Mouse (Mus musculus) E14TG2a.4 (cell line): Measurements from ENCODE around the gene Cab39.

Experiments used
- H3K27me3 ChIP-seq: 2 replicates; pipeline ENCODE4 v1.6.1; 2014; ENCODE audit warnings: low read length, control low read depth; ENCODE audit not compliant: insufficient read depth
- H3K36me3 ChIP-seq: 2 replicates; pipeline ENCODE4 v1.6.1; 2014; ENCODE audit warnings: low read length, control low read depth; ENCODE audit not compliant: insufficient read depth
- H3K4me1 ChIP-seq: replicated peaks from 2 replicates; pipeline ENCODE4 v1.6.1; 2014; ENCODE audit warnings: low read depth, low read length, control low read depth
- H3K4me3 ChIP-seq: replicated peaks from 2 replicates; pipeline ENCODE4 v1.5.1; 2014; ENCODE audit warnings: mild to moderate bottlenecking, low read length
- H3K9me3 ChIP-seq: 2 replicates; pipeline ENCODE4 v1.6.1; 2014; ENCODE audit warnings: low read length, control low read depth
- CTCF ChIP-seq: conservative IDR thresholded peaks from 2 replicates; pipeline ENCODE4 v1.5.1; 2014; ENCODE audit warnings: low read length
- NANOG ChIP-seq: IDR thresholded peaks from 2 replicates; pipeline ENCODE4 v1.6.1; 2014; ENCODE audit warnings: borderline replicate concordance, low read length, mixed read lengths
- POU5F1 ChIP-seq: IDR thresholded peaks from 2 replicates; pipeline ENCODE4 v1.6.1; 2014; ENCODE audit warnings: low read length, borderline replicate concordance

Gene Cab39

DNA sequence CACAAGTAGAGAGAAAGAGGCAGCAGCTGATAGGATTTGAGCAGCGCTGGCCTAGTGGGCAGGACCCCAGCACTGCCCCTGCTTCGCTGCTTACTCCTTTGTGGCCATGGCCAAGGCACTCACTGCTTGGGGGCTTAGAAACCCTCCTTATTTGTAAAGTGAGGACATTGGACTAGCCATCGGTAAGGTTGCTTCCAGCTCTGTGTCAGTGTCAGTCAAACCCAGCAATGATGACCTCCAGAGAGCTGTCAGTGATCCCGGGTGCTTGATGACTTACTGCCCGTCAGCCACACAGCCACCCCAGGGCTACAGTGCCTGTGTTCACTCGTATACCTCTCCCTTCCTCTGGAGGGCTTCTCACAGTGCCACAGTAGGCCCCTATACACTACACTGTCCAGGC is 51.7 kb downstream of the Cab39 start:
- Histone ChIP-seq H3K36me3 (peaks cover 88% of the 10 kb centered on the region), H3K9me3 (no peaks in the 10 kb centered on the region), H3K4me1 (no peaks in the 10 kb centered on the region), H3K4me3 (no peak overlapping the region), H3K27me3 (no peaks in the 10 kb centered on the region)
- TF ChIP-seq POU5F1: no peak
- TF ChIP-seq NANOG: no peak
- TF ChIP-seq CTCF: no peak

GRCm38 (mm10) chr1:85845476-85845875 is 52.2 kb downstream of the Cab39 start:
- TF ChIP-seq CTCF (no peak), NANOG (no peak), POU5F1 (no peak)
- H3K4me1 ChIP-seq: no peaks in the 10 kb centered on the region
- H3K4me3 ChIP-seq: no peak overlapping the region
- no peaks in the 10 kb centered on the region for H3K27me3 ChIP-seq
- H3K9me3 ChIP-seq: no peaks in the 10 kb centered on the region
- peaks cover 90% of the 10 kb centered on the region for H3K36me3 ChIP-seq

- H3K36me3 ChIP-seq: peaks cover 82% of the 10 kb centered on the region
- peaks cover 13% of the 10 kb centered on the region for H3K4me1 ChIP-seq
- no peaks in the 10 kb centered on the region for H3K27me3 ChIP-seq
- TF ChIP-seq NANOG: no peak
- TF ChIP-seq CTCF: no peak
- no peak overlapping the region for H3K4me3 ChIP-seq
- no peaks in the 10 kb centered on the region for H3K9me3 ChIP-seq
Observed at GRCm38 (mm10) chr1:85849016-85849415, 55.8 kb downstream of the Cab39 start.

DNA sequence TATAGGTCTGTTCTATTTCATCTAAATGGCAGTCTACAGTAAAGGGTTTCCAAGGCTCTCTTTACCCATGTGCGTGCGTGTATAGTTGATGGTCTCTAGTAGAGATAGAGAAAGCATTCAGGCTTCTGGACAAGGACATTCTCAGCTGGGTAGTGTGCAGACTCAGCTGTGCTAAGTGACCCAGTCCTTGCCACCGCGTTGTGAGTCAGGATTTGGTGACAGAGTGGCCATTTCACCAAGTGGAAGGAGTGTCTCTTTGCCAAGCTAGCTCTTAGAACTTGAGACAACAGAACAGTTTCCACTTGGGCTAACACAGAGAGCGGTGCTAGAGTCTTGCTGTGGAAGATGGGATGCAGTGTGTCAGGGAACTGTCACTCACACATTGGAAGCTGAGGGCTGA is 57.6 kb downstream of the Cab39 start:
- Histone ChIP-seq H3K27me3 (no peaks in the 10 kb centered on the region), H3K36me3 (peaks cover 71% of the 10 kb centered on the region), H3K4me1 (peaks cover 13% of the 10 kb centered on the region), H3K4me3 (no peak overlapping the region), H3K9me3 (no peaks in the 10 kb centered on the region)
- TF ChIP-seq POU5F1 (no peak), CTCF (no peak), NANOG (no peak)

DNA sequence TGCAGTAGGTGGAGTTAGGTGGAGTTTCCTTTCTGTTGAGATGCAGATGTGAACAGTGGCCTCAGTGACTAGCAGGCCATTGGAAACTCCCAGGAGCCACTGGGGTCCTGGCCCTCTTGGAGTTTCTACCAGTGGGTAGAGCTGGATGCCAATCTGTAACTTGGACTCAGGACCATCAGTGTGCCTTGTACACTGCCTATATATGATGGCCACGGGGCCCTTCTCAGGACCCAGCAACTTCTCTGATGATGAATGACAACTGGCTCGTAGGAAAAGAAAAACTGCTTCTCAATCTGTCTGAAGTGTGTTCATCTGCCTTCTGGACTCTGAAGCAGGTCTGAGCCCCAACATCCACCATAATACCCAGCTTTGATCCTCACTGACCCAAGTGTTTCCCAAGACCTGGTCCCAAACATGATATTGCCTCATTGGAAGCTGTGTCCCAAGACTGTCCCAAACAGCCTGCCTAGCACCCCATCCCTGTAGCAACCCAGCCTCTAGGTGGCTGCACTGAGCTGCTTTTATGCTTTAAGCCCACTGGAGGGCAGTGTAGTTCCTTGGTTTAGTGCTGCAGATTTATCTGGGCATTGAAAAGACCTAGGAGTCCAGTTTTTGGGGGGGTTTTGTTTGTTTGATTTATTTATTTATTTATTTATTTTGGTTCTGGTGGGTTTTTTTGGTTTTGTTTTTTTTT is 59.9 kb downstream of the Cab39 start:
- no peak overlapping the region for H3K4me3 ChIP-seq
- peaks cover 13% of the 10 kb centered on the region for H3K4me1 ChIP-seq
- H3K27me3 ChIP-seq: no peaks in the 10 kb centered on the region
- TF ChIP-seq CTCF: peak; percentile 90
- no peak for TF ChIP-seq POU5F1
- H3K36me3 ChIP-seq: peaks cover 48% of the 10 kb centered on the region
- no peaks in the 10 kb centered on the region for H3K9me3 ChIP-seq

DNA sequence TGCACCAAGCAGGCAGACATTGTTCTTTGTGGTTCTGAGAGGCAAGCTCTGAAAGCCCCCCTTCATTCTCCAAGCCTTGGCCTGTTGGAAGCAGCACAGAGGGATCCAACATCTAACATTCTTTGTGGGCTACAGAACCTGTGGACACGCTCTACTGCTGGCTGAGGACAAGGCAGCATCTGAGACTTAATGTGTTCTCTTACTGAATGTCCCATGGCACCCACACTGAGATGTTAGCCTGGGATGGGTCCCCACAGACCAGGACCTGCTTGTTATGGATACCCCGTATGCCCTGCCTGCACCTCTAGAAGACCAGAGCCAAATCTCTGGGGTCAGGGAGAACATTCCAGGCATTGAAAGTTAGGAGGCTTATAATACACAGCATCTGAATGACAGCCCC is 60.6 kb downstream of the Cab39 start:
- Histone ChIP-seq H3K4me1 (peaks cover 13% of the 10 kb centered on the region), H3K9me3 (no peaks in the 10 kb centered on the region), H3K27me3 (no peaks in the 10 kb centered on the region), H3K4me3 (no peak overlapping the region), H3K36me3 (peaks cover 42% of the 10 kb centered on the region)
- TF ChIP-seq NANOG (no peak), POU5F1 (no peak), CTCF (no peak)

GRCm38 (mm10) chr1:85854475-85854874 is 61.2 kb downstream of the Cab39 start:
- TF ChIP-seq NANOG (no peak), POU5F1 (no peak), CTCF (no peak)
- no peak overlapping the region for H3K4me3 ChIP-seq
- no peaks in the 10 kb centered on the region for H3K27me3 ChIP-seq
- H3K9me3 ChIP-seq: no peaks in the 10 kb centered on the region
- H3K4me1 ChIP-seq: peaks cover 13% of the 10 kb centered on the region
- H3K36me3 ChIP-seq: peaks cover 36% of the 10 kb centered on the region

DNA sequence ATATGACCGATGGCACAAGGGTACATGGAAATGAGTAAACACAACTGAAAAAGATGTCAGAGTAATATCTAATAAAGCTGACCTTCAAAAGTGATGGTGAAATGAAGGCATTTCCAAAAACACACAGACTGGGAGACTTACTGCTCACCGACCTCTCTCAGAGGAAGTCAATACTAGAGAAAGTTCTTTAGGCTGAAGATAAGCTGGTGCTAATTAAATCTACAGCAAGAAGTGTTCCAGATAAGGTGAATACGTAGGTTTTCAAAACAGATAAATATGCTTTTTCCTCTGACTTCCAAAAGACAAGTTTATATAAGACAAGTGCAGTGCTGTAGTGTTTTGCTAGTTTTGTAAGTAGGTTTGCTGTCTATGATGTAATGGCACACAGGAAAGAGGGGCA is 63.0 kb downstream of the Cab39 start:
- no peak for TF ChIP-seq POU5F1
- no peak for TF ChIP-seq NANOG
- no peak for TF ChIP-seq CTCF
- peaks cover 21% of the 10 kb centered on the region for H3K36me3 ChIP-seq
- peaks cover 13% of the 10 kb centered on the region for H3K4me1 ChIP-seq

DNA sequence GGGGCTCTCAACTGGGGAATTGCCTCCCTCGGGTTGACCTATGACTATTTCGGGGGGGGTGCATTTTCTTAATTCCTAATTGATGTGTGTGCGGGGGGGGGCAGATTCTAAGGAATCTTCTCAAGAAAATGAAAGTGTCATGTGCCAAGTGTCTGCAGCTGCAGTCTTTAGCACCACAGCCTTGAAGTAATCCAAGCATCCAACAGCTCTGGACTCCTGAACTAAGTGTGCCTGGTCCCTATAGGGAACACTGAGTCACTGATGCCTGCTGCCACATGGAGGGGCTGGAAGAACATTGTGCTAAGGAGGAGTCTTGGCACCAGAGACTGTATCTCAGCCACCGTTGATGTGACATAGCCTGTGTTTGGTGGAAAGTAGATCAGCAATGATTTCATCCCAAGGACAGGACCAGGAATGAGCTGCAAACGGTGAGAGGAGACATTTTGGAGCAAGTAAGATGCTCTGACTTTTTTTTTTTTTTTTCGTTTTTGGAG is 64.1 kb downstream of the Cab39 start:
- Histone ChIP-seq H3K4me1 (peaks cover 9% of the 10 kb centered on the region), H3K27me3 (no peaks in the 10 kb centered on the region), H3K9me3 (peaks cover 16% of the 10 kb centered on the region), H3K36me3 (peaks cover 12% of the 10 kb centered on the region), H3K4me3 (no peak overlapping the region)
- no peak for TF ChIP-seq POU5F1
- TF ChIP-seq CTCF: no peak
- no peak for TF ChIP-seq NANOG

More for the DNA sequence above, 63.0 kb downstream of the Cab39 start:
- Histone ChIP-seq H3K4me3 (no peak overlapping the region), H3K27me3 (no peaks in the 10 kb centered on the region), H3K9me3 (peaks cover 5% of the 10 kb centered on the region)
